ENCODE assay signal across 17 mouse cellular contexts in the genomic region with DNA sequence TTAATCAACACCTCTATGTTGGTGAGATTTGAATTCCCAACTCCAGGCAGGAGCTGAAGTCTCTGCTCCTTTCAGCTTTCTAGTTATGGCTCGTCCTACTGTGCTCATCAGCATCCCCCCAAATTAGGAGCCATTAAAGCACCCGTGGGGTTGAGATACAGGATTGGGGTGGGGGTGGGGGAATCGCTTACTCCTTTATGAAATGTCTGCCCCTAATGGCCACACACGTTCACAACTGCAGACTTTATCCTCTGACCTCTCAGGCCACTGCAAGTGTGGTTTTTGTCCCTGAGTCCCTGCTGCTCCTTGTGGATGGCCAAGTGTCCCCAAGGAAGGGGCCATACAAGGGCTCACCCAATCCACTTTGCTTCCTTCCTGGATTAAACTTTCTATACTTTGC.
"Had no signal": no experiment of that assay in that cellular context is flagged by ENCODE, and none has a peak within 500 bp of the region (broad histone marks: within the 10 kb centered on the region; RNA-seq: fewer than 3 reads in every experiment).

No protein-coding gene starts in this region.

- H3K27me3 ChIP-seq: neural tube, embryonic 12.5 days; neural tube, embryonic 13.5 days; neural tube, embryonic 15.5 days; stomach, embryonic 15.5 days had no signal

- H3K4me1 ChIP-seq: neural tube, embryonic 12.5 days; neural tube, embryonic 15.5 days; stomach, embryonic 15.5 days had no signal

- DNase-seq: retina, postnatal 1 day; right cerebral cortex, adult 18-20 months; right cerebral cortex, postnatal 14 days; right cerebral cortex, postnatal 25 days; right cerebral cortex, postnatal 4 days; spleen, adult 18-20 months; thymus, adult 18-20 months; thymus, adult 2 months; thymus, postnatal 14 days; thymus, postnatal 25 days; thymus, postnatal 36 days; thymus, postnatal 4 days had no signal

- H3K9me3 ChIP-seq: neural tube, embryonic 12.5 days; neural tube, embryonic 13.5 days; neural tube, embryonic 15.5 days; stomach, embryonic 15.5 days had no signal

- H3K4me2 ChIP-seq: neural tube, embryonic 12.5 days; neural tube, embryonic 13.5 days; neural tube, embryonic 15.5 days; stomach, embryonic 15.5 days had no signal

- H3K4me3 ChIP-seq: neural tube, embryonic 12.5 days; neural tube, embryonic 13.5 days; neural tube, embryonic 15.5 days; stomach, embryonic 15.5 days had no signal

- H3K36me3 ChIP-seq: neural tube, embryonic 12.5 days; neural tube, embryonic 13.5 days; neural tube, embryonic 15.5 days; stomach, embryonic 15.5 days had no signal

- H3K27ac ChIP-seq: neural tube, embryonic 12.5 days; neural tube, embryonic 13.5 days; neural tube, embryonic 15.5 days; stomach, embryonic 15.5 days; stomach, postnatal 0 days had no signal

- H3K9ac ChIP-seq: neural tube, embryonic 12.5 days; neural tube, embryonic 13.5 days; neural tube, embryonic 15.5 days; stomach, embryonic 15.5 days had no signal
